Mouse (Mus musculus) CH12.LX (cell line): ENCODE data around the gene Rasgrp2.

Experiments used
- CTCF ChIP-seq, 2 experiments: IDR thresholded peaks in 1 of 2; conservative IDR thresholded peaks in 1 of 2; 2 replicates each; pipeline ENCODE4 v1.5.1; 2011 to 2012; ENCODE audit warnings: low read depth in 2 of 2, low read length in 2 of 2, improper control_type of control experiment in 1 of 2, inconsistent platforms in 1 of 2, mild to moderate bottlenecking in 1 of 2, moderate library complexity in 1 of 2
- HCFC1 ChIP-seq: IDR thresholded peaks from 2 replicates; pipeline ENCODE4 v1.6.1; 2012; ENCODE audit warnings: low read depth, mild to moderate bottlenecking, inconsistent platforms, low read length, improper control_type of control experiment
- POLR2A ChIP-seq: IDR thresholded peaks from 2 replicates; pipeline ENCODE4 v1.6.1; 2011; ENCODE audit warnings: low read depth, mild to moderate bottlenecking, improper control_type of control experiment, low read length

DNA sequence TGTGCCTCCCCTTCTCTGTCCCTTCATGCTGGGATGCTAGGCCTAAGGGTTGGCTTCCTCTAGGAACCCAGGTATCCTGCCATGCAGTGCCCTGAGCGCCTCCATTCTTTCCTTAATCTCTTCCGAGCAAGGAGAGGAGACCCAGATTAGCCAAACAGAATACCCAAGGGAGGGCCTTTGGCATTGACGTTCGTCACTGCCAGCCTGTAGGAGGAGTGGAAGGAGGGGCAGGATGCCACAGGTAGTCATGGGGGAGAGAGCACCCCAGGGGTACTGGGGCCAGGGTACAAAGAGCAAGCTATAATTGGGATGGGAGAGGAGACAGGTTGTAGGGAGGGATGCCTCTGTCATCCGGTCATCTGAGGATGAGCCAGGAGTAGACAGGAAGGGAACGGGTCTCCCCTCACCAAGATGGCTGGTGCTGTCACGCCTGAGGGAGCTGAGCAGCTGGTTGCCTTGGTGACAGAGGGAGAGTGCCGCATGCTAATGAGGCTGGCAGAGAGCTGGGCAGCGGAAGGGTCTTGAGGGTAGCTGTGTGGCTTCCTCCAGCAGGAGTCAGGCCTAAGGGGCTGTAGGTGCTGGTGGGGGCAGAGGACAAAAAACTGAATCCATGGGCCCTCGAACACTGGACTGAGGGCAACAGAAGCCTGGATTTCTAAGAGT, 46.8 kb downstream of the Rasgrp2 start:
- no peak for TF ChIP-seq POLR2A
- no peak for TF ChIP-seq CTCF (conservative IDR thresholded peaks at IDR 0.05 in 1 of 2, IDR thresholded peaks at IDR 0.05 in 1 of 2; ENCODE audit: low read depth in 2 of 2, low read length in 2 of 2)
- TF ChIP-seq HCFC1 = no peak
